Mouse (Mus musculus) kidney, postnatal 0 days (tissue): ENCODE data around the gene Castor2. TPM values are rescaled to one million over a fixed set of nuclear protein-coding genes. Genes with fewer than 3 reads are reported as not detected.

Experiments
- ATAC-seq: fragments of 200-750 bp; cut with Nextera tagmentation; replicated peaks from 2 replicates; pipeline ENCODE4 v1.8.0; 2017; ENCODE audit warnings: low read depth, moderate number of reproducible peaks, moderate TSS enrichment, moderate library complexity; ENCODE audit not compliant: low FRiP score
- DNase-seq: peaks from one replicate; pipeline ENCODE4 v3.0.0-alpha.2; 2016; ENCODE audit warnings: low spot score
- H3K27ac ChIP-seq: fragments of 300-500 bp; sonication (generic); 2 replicates; pipeline ENCODE4 v1.5.1; 2014; ENCODE audit warnings: mild to moderate bottlenecking
- H3K27me3 ChIP-seq: fragments of 300-500 bp; sonication (generic); 2 replicates; pipeline ENCODE4 v1.6.1; 2014; ENCODE audit warnings: low read length, mixed read lengths; ENCODE audit not compliant: insufficient read depth
- H3K36me3 ChIP-seq: fragments of 300-500 bp; sonication (generic); 2 replicates; pipeline ENCODE4 v1.6.1; 2014; ENCODE audit warnings: low read length, mixed read lengths; ENCODE audit not compliant: insufficient read depth
- H3K4me1 ChIP-seq: fragments of 300-500 bp; sonication (generic); replicated peaks from 2 replicates; pipeline ENCODE4 v1.6.1; 2014; ENCODE audit warnings: antibody characterized with exemption, low read length, mixed read lengths; ENCODE audit not compliant: insufficient read depth
- H3K4me2 ChIP-seq: fragments of 300-500 bp; sonication (generic); 2 replicates; pipeline ENCODE4 v1.6.1; 2014; ENCODE audit warnings: mild to moderate bottlenecking, low read length, moderate library complexity, mixed read lengths
- H3K4me3 ChIP-seq: fragments of 300-500 bp; sonication (generic); replicated peaks from 2 replicates; pipeline ENCODE4 v1.5.1; 2014; ENCODE audit warnings: low read depth, low read length
- H3K9ac ChIP-seq: fragments of 300-500 bp; sonication (generic); 2 replicates; pipeline ENCODE4 v1.6.1; 2014; ENCODE audit warnings: low read depth, low read length
- H3K9me3 ChIP-seq: fragments of 300-500 bp; sonication (generic); replicated peaks from 2 replicates; pipeline ENCODE4 v1.6.1; 2016; ENCODE audit warnings: low read length, inconsistent platforms, mixed read lengths
- CTCF ChIP-seq: IDR thresholded peaks from 2 replicates; pipeline ENCODE4 v1.5.1; 2016; ENCODE audit warnings: antibody characterized with exemption, low read depth, mild to moderate bottlenecking, moderate library complexity
- WGBS: fragments of 180-500 bp; shearing (Covaris S2); extraction: QIAGEN DNeasy Blood & Tissue Kit; methylation state at CpG from one replicate; pipeline ENCODE4 v1.1.7; 2014; 5-methylcytosine and 5-hydroxymethylcytosine counted together
- polyA plus RNA-seq: library from polyadenylated mRNA; unstranded; fragments of >200 nt; fragmentation: Nextera tagmentation; extraction: Ambion mirVana; gene quantifications from 2 replicates; pipeline ENCODE4 v1.2.1, GENCODE M21; 2015

Castor2 gene
- polyA plus RNA-seq, 1 experiment from 2014 or later, result 13.0 TPM

- 75% methylated on average over 4 of the region's 4 CpGs for WGBS
- TF ChIP-seq CTCF, result peak; percentile 29; the same call in 1 of the 2 replicates
- Histone ChIP-seq H3K27ac (no peak overlapping the region), H3K4me1 (peaks cover 9% of the 10 kb centered on the region; the same call in 1 of the 2 replicates), H3K36me3 (no peaks in the 10 kb centered on the region), H3K27me3 (no peaks in the 10 kb centered on the region), H3K4me2 (no peak overlapping the region), H3K9ac (no peak overlapping the region), H3K9me3 (no peaks in the 10 kb centered on the region), H3K4me3 (no peak overlapping the region)
- DNase-seq (no peak), ATAC-seq (no peak)
Observed at GRCm38 (mm10) chr5:134085227-134085626, 14.3 kb upstream of the Castor2 start.

- TF ChIP-seq CTCF, result peak; percentile 27
- WGBS, result 85% methylated on average over 3 of the region's 3 CpGs
- DNase-seq (no peak), ATAC-seq (no peak)
- Histone ChIP-seq H3K27ac (no peak overlapping the region), H3K9ac (no peak overlapping the region), H3K36me3 (no peaks in the 10 kb centered on the region), H3K4me3 (no peak overlapping the region), H3K4me1 (peaks cover 3% of the 10 kb centered on the region; the same call in 1 of the 2 replicates), H3K4me2 (no peak overlapping the region), H3K9me3 (no peaks in the 10 kb centered on the region), H3K27me3 (no peaks in the 10 kb centered on the region)
Observed at GRCm38 (mm10) chr5:134085887-134086639, 13.4 kb upstream of the Castor2 start.

GRCm38 (mm10) chr5:134087211-134087610 is 12.3 kb upstream of the Castor2 start:
- no peak for ATAC-seq

GRCm38 (mm10) chr5:134095766-134096165 is 3.7 kb upstream of the Castor2 start:
- no peak overlapping the region for H3K4me2 ChIP-seq
- no peak overlapping the region for H3K9ac ChIP-seq
- H3K9me3 ChIP-seq, result no peaks in the 10 kb centered on the region
- H3K27ac ChIP-seq, result no peak overlapping the region
- 74% methylated on average over 2 of the region's 2 CpGs for WGBS
- H3K4me1 ChIP-seq, result no peaks in the 10 kb centered on the region; the same call in 1 of the 2 replicates
- TF ChIP-seq CTCF, result no peak
- DNase-seq (no peak), ATAC-seq (no peak)
- H3K27me3 ChIP-seq, result no peaks in the 10 kb centered on the region
- no peak overlapping the region for H3K4me3 ChIP-seq
- H3K36me3 ChIP-seq, result no peaks in the 10 kb centered on the region

More at GRCm38 (mm10) chr5:134087211-134087610, 12.3 kb upstream of the Castor2 start:
- Histone ChIP-seq H3K4me2 (no peak overlapping the region), H3K27me3 (no peaks in the 10 kb centered on the region), H3K27ac (no peak overlapping the region), H3K4me3 (no peak overlapping the region), H3K4me1 (no peaks in the 10 kb centered on the region), H3K9ac (no peak overlapping the region), H3K36me3 (no peaks in the 10 kb centered on the region), H3K9me3 (no peaks in the 10 kb centered on the region)
- no peak for DNase-seq
- no peak for TF ChIP-seq CTCF
- WGBS, result 68% methylated on average over 5 of the region's 5 CpGs

GRCm38 (mm10) chr5:134098341-134098902 is 1.1 kb upstream of the Castor2 start:
- H3K4me2 ChIP-seq, result peak overlapping the region; percentile 95
- H3K9me3 ChIP-seq, result no peaks in the 10 kb centered on the region
- DNase-seq (no peak), ATAC-seq (no peak)
- no peaks in the 10 kb centered on the region for H3K36me3 ChIP-seq
- no peaks in the 10 kb centered on the region; the same call in 1 of the 2 replicates for H3K4me1 ChIP-seq
- WGBS, result 46% methylated on average over 13 of the region's 13 CpGs
- peak overlapping the region; percentile 86 for H3K4me3 ChIP-seq
- peak overlapping the region; percentile 89; the same call in 1 of the 2 replicates for H3K9ac ChIP-seq
- peak overlapping the region; percentile 85 for H3K27ac ChIP-seq
- no peaks in the 10 kb centered on the region for H3K27me3 ChIP-seq
- TF ChIP-seq CTCF, result no peak

GRCm38 (mm10) chr5:134098976-134099375 is 535 bp upstream of the Castor2 start:
- ATAC-seq, result peak; percentile 36
- peak; percentile 54 for DNase-seq
- Histone ChIP-seq H3K4me2 (peak overlapping the region; percentile 95), H3K4me1 (no peaks in the 10 kb centered on the region; the same call in 1 of the 2 replicates), H3K4me3 (peak overlapping the region; percentile 86), H3K9ac (peak overlapping the region; percentile 89), H3K9me3 (no peaks in the 10 kb centered on the region), H3K27ac (peak overlapping the region; percentile 85), H3K27me3 (no peaks in the 10 kb centered on the region), H3K36me3 (no peaks in the 10 kb centered on the region)
- under 1% methylated on average over 17 of the region's 17 CpGs for WGBS
- TF ChIP-seq CTCF, result no peak
